Mouse (Mus musculus) CH12.LX (cell line): ENCODE measurements around the gene Tmem199. TPM values are rescaled to one million over a fixed set of nuclear protein-coding genes. Genes with fewer than 3 reads are reported as not detected.

Source experiments
- DNase-seq: peaks from one replicate; pipeline ENCODE4 v3.0.0-alpha.2; 2013; ENCODE audit errors: extremely low read depth
- H3K27ac ChIP-seq: 2 replicates; pipeline ENCODE4 v1.5.1; 2012; ENCODE audit warnings: low read depth, mild to moderate bottlenecking, control low read depth, moderate library complexity; ENCODE audit not compliant: insufficient read depth
- H3K27me3 ChIP-seq: replicated peaks from 2 replicates; pipeline ENCODE3; 2012; ENCODE audit warnings: inconsistent platforms
- H3K36me3 ChIP-seq, 2 experiments: replicated peaks in 1 of 2; 2 replicates each; pipeline versions ENCODE3 to v1.6.1; 2012; ENCODE audit warnings: inconsistent platforms in 1 of 2, low read length in 1 of 2, mild to moderate bottlenecking in 1 of 2, mixed read lengths in 1 of 2, moderate library complexity in 1 of 2; ENCODE audit not compliant: control insufficient read depth in 1 of 2, insufficient read depth in 1 of 2
- H3K4me1 ChIP-seq, 2 experiments: 2 replicates each; pipeline ENCODE4 v1.6.1; 2012; ENCODE audit warnings: inconsistent platforms in 1 of 2, moderate library complexity in 1 of 2; ENCODE audit not compliant: insufficient read depth in 2 of 2, control insufficient read depth in 1 of 2
- H3K4me2 ChIP-seq: 2 replicates; pipeline ENCODE4 v1.6.1; 2012; ENCODE audit warnings: low read depth, mild to moderate bottlenecking, control low read depth; ENCODE audit not compliant: poor library complexity, insufficient read depth, severe bottlenecking
- H3K4me3 ChIP-seq, 3 experiments: fragments of 150-350 bp in 1 of 3; sonication (generic) in 1 of 3; replicated peaks in 1 of 3; 2 replicates each; pipeline versions ENCODE3 to v1.5.1; 2011 to 2012; ENCODE audit warnings: low read depth in 2 of 3, low read length in 2 of 3, mild to moderate bottlenecking in 2 of 3, moderate library complexity in 2 of 3, control low read depth in 1 of 3, improper control_type of control experiment in 1 of 3, inconsistent platforms in 1 of 3, mixed read lengths in 1 of 3; ENCODE audit not compliant: poor library complexity in 1 of 3
- H3K79me2 ChIP-seq: replicated peaks from 2 replicates; pipeline ENCODE4 v1.6.1; 2012; ENCODE audit warnings: mild to moderate bottlenecking, moderate library complexity; ENCODE audit not compliant: control insufficient read depth, poor library complexity, insufficient read depth, severe bottlenecking; ENCODE audit errors: extremely low read depth
- H3K9ac ChIP-seq: 2 replicates; pipeline ENCODE4 v1.6.1; 2012; ENCODE audit warnings: low read depth, mild to moderate bottlenecking, control low read depth, moderate library complexity; ENCODE audit not compliant: insufficient read depth
- H3K9me3 ChIP-seq: replicated peaks from 2 replicates; pipeline ENCODE3; 2012; ENCODE audit warnings: low read length, inconsistent platforms, mixed read lengths
- CHD1 ChIP-seq: IDR thresholded peaks from 2 replicates; pipeline ENCODE4 v1.6.1; 2012; ENCODE audit warnings: low read depth, low read length, improper control_type of control experiment, inconsistent platforms
- CHD2 ChIP-seq: IDR thresholded peaks from 2 replicates; pipeline ENCODE4 v1.6.1; 2011; ENCODE audit warnings: low read length, improper control_type of control experiment
- CTCF ChIP-seq, 2 experiments: IDR thresholded peaks in 1 of 2; conservative IDR thresholded peaks in 1 of 2; 2 replicates each; pipeline ENCODE4 v1.5.1; 2011 to 2012; ENCODE audit warnings: low read depth in 2 of 2, low read length in 2 of 2, improper control_type of control experiment in 1 of 2, inconsistent platforms in 1 of 2, mild to moderate bottlenecking in 1 of 2, moderate library complexity in 1 of 2
- E2F4 ChIP-seq: IDR thresholded peaks from 2 replicates; pipeline ENCODE4 v1.6.1; 2011; ENCODE audit warnings: low read depth, low read length, improper control_type of control experiment; ENCODE audit not compliant: insufficient replicate concordance
- ELF1 ChIP-seq: IDR thresholded peaks from 2 replicates; pipeline ENCODE4 v1.6.1; 2014; ENCODE audit warnings: low read depth, mild to moderate bottlenecking, inconsistent platforms, low read length, improper control_type of control experiment
- EP300 ChIP-seq: IDR thresholded peaks from 2 replicates; pipeline ENCODE4 v1.6.1; 2011; ENCODE audit warnings: low read length, improper control_type of control experiment
- ETS1 ChIP-seq: conservative IDR thresholded peaks from 2 replicates; pipeline ENCODE4 v1.6.1; 2012; ENCODE audit warnings: low read depth, mild to moderate bottlenecking, inconsistent platforms, low read length, improper control_type of control experiment, moderate library complexity
- IRF4 ChIP-seq: IDR thresholded peaks from 2 replicates; pipeline ENCODE4 v1.6.1; 2014; ENCODE audit warnings: low read depth, mild to moderate bottlenecking, inconsistent platforms, low read length, improper control_type of control experiment
- JUND ChIP-seq: conservative IDR thresholded peaks from 2 replicates; pipeline ENCODE4 v1.6.1; 2011; ENCODE audit warnings: low read depth, low read length, improper control_type of control experiment
- KAT2A ChIP-seq: IDR thresholded peaks from 2 replicates; pipeline ENCODE4 v1.6.1; 2012; ENCODE audit warnings: low read length, improper control_type of control experiment, inconsistent platforms; ENCODE audit not compliant: insufficient replicate concordance
- MAX ChIP-seq: IDR thresholded peaks from 2 replicates; pipeline ENCODE4 v1.6.1; 2011; ENCODE audit warnings: low read length, improper control_type of control experiment
- MXI1 ChIP-seq: IDR thresholded peaks from 2 replicates; pipeline ENCODE4 v1.6.1; 2011; ENCODE audit warnings: mild to moderate bottlenecking, low read depth, low read length, improper control_type of control experiment
- PAX5 ChIP-seq: IDR thresholded peaks from 2 replicates; pipeline ENCODE4 v1.6.1; 2012; ENCODE audit warnings: low read length, inconsistent platforms, mixed read lengths
- POLR2A ChIP-seq: IDR thresholded peaks from 2 replicates; pipeline ENCODE4 v1.6.1; 2011; ENCODE audit warnings: low read depth, mild to moderate bottlenecking, improper control_type of control experiment, low read length
- RAD21 ChIP-seq: IDR thresholded peaks from 2 replicates; pipeline ENCODE4 v1.6.1; 2011; ENCODE audit warnings: low read depth, mild to moderate bottlenecking, low read length, improper control_type of control experiment, moderate library complexity
- RCOR1 ChIP-seq: conservative IDR thresholded peaks from 2 replicates; pipeline ENCODE4 v1.6.1; 2012; ENCODE audit warnings: low read depth, mild to moderate bottlenecking, inconsistent platforms, low read length, improper control_type of control experiment
- SIN3A ChIP-seq: IDR thresholded peaks from 2 replicates; pipeline ENCODE4 v1.6.1; 2012; ENCODE audit warnings: low read length, improper control_type of control experiment, inconsistent platforms
- SMC3 ChIP-seq: IDR thresholded peaks from 2 replicates; pipeline ENCODE4 v1.6.1; 2011; ENCODE audit warnings: low read depth, low read length, improper control_type of control experiment
- TCF12 ChIP-seq: IDR thresholded peaks from 2 replicates; pipeline ENCODE4 v1.6.1; 2014; ENCODE audit warnings: low read depth, mild to moderate bottlenecking, inconsistent platforms, low read length, improper control_type of control experiment
- USF1 ChIP-seq: IDR thresholded peaks from 2 replicates; pipeline ENCODE4 v1.6.1; 2014; ENCODE audit warnings: low read depth, mild to moderate bottlenecking, inconsistent platforms, low read length, improper control_type of control experiment
- ZKSCAN1 ChIP-seq: IDR thresholded peaks from 2 replicates; pipeline ENCODE4 v1.6.1; 2012; ENCODE audit warnings: low read depth, inconsistent platforms, low read length, improper control_type of control experiment, borderline replicate concordance
- ZMIZ1 ChIP-seq: IDR thresholded peaks from 2 replicates; pipeline ENCODE4 v1.6.1; 2012; ENCODE audit warnings: low read depth, mild to moderate bottlenecking, inconsistent platforms, low read length, improper control_type of control experiment
- dilution Hi-C: fragments of 300-500 bp; cut with MboI; formaldehyde crosslinking; loops from 2 replicates; pipeline ENCODE4 v1.14.3; 2020; ENCODE audit warnings: low sequenced_read_pairs; ENCODE audit not compliant: extremely low pct_unique_long_range_greater_than_20kb, extremely low pct_ligation_motif_present
- in situ Hi-C: fragments of 300-500 bp; cut with MboI; formaldehyde crosslinking; loops from 3 replicates; pipeline ENCODE4 v1.14.3; 2019; ENCODE audit warnings: low sequenced_read_pairs, low pct_ligation_motif_present, low pct_unique_long_range_greater_than_20kb, mixed read lengths
- polyA plus RNA-seq: library from polyadenylated mRNA; unstranded; fragments of >175 nt; gene quantifications from 2 replicates; pipeline ENCODE4 v1.2.1, GENCODE M21; 2012; ENCODE audit warnings: low read depth; ENCODE audit not compliant: insufficient read length
- total RNA-seq, 2 experiments: library from RNA; depleted of rRNA; stranded (reverse); fragments of 300-350 nt in 1 of 2; fragments of >200 nt in 1 of 2; gene quantifications; 2 replicates each; pipeline ENCODE4 v1.2.3; 2012 to 2014

Tmem199 gene
- total and polyA plus RNA-seq, 3 experiments = 67.3 to 109 (median 80.4) TPM

GRCm38 (mm10) chr11:78495904-78496303 is 16.1 kb downstream of the Tmem199 start:
- Histone ChIP-seq H3K36me3 (no peaks in the 10 kb centered on the region), H3K9ac (no peak overlapping the region), H3K27me3 (peaks cover 47% of the 10 kb centered on the region), H3K27ac (no peak overlapping the region), H3K4me1 (peaks cover 6 to 12% of the 10 kb centered on the region in 2 experiments), H3K4me2 (no peak overlapping the region), H3K79me2 (no peaks in the 10 kb centered on the region), H3K9me3 (no peaks in the 10 kb centered on the region), H3K4me3 (no peak overlapping the region)
- DNase-seq = no peak
- dilution Hi-C loops = no loop called here
- TF ChIP-seq E2F4 (no peak), CHD2 (no peak), PAX5 (no peak), SIN3A (peak; percentile 77), USF1 (no peak), EP300 (no peak), RAD21 (no peak), RCOR1 (no peak), ZMIZ1 (no peak), POLR2A (no peak), CTCF (conservative IDR thresholded peaks at IDR 0.05 in 1 of 2, IDR thresholded peaks at IDR 0.05 in 1 of 2; ENCODE audit: low read depth in 2 of 2, low read length in 2 of 2) (no peak), ETS1 (no peak), KAT2A (no peak), ZKSCAN1 (no peak), JUND (no peak), CHD1 (no peak), SMC3 (no peak), MXI1 (peak; percentile 87; the same call in 1 of the 2 replicates), ELF1 (no peak), TCF12 (no peak), IRF4 (no peak), MAX (0 out of 2 replicates have a peak, but pooled peaks have one; percentile 26)
- in situ Hi-C loops = loop anchor here (5.0 kb wide), 1 partner anchor 34 kb away; no protein-coding TSS in a partner anchor

- H3K9me3 ChIP-seq = no peaks in the 10 kb centered on the region
- in situ Hi-C loops (no loop called here), dilution Hi-C loops (no loop called here)
- no peaks in the 10 kb centered on the region for H3K79me2 ChIP-seq
- no peaks in the 10 kb centered on the region for H3K36me3 ChIP-seq
- H3K9ac ChIP-seq = no peak overlapping the region
- H3K4me3 ChIP-seq = no peak overlapping the region
- no peak for DNase-seq
- peaks cover 18% of the 10 kb centered on the region for H3K27me3 ChIP-seq
- no peak overlapping the region for H3K27ac ChIP-seq
- H3K4me2 ChIP-seq = no peak overlapping the region
- peaks cover 0 to 4% of the 10 kb centered on the region in 2 experiments; a peak in 1 of 4 replicates for H3K4me1 ChIP-seq
- TF ChIP-seq E2F4 (no peak), SMC3 (no peak)
These were observed 21.2 kb downstream of the Tmem199 start for GRCm38 (mm10) chr11:78490781-78491241.
